Mouse (Mus musculus): ENCODE data around the gene Diras2.

Diras2 gene

DNA sequence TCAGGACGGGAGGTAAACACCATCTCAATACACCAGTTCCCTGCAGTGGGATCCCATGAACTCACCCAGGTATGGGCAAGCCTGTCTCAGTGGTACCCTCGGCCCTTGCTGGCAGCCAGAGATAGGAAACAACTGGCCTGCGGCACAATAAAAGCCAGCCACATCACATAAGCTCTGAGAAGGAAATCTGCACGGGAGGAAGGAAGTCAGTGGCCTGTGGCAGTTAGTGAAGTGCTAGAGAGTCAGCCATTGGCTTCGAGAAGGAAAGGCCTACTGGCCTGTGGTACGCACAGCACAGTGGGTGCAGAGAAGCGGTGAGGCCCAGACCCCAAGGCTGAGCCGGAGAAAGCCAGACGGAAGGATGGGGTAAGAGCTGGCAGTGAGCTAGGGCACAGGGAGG lies 20.2 kb upstream of the Diras2 start:
- DNase-seq: no peak

DNA sequence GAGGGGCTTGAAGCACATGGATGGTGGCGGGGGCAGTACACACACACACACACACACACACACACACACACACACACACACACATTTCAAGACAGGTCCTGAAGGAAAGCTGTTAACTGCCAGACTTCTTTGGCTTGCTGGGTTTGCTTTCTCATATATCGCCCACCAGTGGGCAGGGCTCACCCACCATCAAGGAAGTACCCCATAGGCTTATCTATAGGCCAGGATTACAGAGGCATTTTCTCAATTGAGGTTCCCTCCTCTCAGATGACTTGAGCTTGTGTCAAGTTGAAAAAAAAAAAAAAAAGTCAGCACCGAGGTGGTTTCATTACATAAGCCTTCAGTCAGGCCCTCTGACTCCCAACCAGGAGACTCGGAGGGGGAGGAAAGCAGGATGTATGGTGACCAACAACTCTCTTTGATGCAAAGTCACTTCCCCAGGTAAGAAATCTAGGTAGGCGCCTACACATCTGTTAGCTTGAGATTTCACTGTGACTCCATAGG lies 19.7 kb upstream of the Diras2 start:
- no peak for DNase-seq

DNA sequence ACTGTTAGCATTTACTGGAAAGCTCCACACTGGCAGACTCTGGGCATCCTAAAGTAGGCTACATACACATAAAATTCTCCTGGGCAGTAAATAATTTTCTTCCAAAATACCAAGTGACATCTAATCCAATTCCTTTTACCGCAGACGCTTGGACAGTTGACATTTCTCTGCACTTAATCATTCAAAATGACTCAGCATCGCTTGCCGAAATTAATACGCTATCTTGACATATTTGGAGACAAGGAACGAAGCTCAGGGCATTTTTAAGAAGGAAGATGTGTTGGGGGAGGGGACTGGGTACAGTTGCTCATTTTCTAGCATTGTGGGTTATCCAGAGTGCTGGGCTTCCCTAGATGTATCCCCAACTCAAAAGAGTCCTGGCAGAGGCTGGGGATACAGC lies 15.2 kb upstream of the Diras2 start:
- no peak for DNase-seq

DNA sequence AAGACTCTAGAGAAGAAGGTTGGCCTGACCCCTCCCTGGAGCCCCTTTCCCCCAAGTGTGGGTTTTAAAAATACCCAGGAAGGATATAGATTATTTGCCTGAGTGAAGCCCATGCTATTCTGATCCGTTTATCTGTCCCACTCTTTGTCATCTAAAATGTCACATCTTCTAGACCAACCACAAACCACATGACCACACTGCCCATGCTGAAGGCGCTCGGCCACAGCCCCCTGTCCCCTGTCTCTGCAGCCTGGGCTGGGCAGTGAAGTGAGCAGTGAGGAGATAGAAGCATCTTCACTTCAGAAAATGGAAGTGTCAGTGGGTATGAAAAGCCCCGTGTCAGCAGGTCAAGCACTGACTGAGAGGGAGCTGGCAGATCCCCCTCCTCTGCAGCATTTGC lies 11.6 kb upstream of the Diras2 start:
- no peak for DNase-seq

DNA sequence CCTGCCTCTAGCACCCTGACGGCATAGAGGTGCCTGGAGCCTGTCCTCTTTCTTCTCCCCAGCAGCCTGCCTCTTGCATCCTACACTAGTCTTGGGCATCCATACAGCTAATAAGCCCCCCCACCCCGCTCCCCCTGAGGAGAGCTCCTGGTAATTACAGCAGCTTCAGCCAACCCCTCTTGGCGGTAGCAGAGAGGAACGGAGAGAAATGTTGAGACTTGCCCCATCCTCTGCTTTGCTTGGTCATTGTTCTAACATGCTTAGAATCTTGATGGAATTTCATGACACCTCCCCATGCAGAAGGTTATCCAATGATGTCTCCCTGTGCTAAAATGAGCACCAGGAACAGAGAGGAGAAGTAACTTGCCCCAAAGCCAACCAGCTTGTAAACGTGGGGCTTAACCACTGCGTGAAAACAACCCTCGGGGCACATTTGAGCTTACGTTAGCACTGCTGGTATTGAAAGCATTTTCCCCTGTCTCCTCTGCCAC lies 11.0 kb upstream of the Diras2 start:
- no peak for DNase-seq

DNA sequence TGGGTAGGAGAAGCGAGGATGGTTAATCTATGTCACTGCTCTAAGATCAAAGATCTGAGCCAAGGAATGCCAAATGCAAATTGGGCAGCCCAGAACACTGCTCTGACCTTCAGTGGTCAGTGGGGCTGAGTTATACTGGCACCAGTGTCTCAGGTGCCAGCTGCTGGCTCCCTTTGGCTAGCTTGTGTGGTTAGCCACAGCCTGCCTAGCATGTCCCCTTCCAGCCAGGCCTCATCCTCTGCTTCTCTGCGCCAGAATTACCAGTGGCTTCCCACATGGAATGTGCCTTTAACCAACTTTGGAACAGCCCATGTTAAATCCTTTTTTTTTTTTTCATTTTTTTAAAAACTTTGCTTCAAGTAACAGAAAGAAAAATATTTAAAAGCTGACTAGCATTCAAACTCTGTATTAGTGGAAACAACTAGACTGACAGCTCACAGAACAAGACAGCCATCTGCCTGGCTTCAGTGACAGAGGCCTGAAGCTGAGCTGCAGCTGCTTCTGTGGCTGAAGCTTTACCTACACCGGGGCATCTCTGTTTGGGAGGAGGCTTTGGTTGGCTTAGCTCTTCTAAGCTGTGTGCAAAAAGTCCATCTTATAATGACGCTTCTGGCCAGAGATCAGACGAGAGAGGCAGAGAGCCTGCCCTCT lies 10.4 kb upstream of the Diras2 start:
- no peak for DNase-seq

DNA sequence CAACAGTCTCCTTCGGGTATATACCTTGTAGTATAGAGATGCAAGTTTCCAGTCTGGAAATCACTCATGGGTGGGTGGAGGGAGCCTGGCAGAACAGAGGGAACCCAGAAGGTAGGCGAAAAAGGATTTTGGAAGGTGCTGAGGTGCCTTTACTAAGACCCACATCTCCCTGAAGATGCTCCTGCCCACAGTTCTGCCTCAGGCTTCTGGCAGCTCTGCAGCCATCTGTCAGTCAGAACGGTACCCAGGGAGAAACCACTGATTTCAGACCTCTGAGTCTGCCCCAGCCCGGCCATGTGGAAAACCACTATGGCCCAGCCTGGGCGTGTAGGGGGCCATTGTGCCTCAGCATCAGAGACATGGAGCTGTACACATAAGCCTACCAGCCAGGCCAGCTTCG lies 8.4 kb upstream of the Diras2 start:
- DNase-seq: no peak

DNA sequence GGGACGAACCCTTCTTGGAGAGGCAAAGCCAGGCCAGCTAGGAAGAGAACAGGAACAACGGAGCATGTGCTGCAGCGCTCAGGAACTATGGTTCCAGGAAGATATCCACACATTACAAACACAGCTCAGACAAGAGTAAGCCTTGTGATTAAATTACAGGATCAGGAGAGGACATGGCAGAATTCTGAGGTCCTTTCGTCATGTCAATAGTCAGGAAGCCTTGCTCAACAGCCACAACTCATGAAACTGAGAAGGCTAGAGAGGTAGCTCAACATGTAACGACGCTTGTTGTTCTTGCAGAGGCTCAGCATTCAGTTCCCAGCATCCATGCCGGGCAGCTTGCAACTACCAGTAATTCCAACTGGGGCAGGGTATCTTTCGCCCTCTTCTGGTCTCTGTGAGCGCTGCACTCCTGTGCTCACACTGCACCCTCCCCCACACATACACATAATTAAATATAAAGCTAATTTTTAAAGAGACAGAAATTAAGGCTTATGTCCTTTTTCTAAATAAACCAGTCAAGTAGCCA lies 7.6 kb upstream of the Diras2 start:
- no peak for DNase-seq

DNA sequence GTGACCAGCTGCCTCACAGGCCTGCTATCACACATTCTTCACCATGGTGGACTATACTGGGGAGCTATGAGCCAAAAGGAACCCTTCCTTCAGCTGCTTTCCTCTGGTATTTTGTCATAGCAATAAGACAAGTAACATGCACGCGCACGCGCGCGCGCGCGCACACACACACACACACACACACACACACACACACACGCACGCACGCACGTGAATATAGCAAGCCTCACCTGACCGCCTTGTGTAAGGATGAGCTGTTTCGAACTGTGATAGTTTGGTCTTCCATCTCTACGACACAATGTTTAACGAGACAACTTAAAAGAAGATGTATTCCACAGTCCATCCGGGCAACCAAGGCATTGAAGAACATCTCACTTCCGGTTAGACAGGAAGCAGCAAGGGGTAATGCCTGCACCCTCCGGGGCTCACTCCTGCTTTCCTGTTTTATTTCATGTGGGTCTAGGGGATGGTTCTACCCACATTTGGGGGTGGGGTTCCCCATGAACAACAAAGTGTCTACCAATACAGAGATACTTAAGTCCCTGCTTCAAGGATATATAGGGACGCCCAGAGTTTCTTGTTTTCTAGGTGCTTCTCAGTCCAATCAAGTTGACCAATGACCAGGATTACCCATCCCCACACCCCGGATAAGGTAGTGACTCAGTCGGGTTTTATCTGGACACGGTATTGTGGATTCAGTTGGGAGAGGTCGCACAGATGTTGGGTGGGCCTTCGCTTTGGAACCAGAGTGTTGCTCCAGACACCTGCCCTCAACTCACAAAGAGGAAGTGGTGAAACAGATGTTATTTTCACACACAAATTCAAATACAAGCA lies 6.9 kb upstream of the Diras2 start:
- no peak for DNase-seq

DNA sequence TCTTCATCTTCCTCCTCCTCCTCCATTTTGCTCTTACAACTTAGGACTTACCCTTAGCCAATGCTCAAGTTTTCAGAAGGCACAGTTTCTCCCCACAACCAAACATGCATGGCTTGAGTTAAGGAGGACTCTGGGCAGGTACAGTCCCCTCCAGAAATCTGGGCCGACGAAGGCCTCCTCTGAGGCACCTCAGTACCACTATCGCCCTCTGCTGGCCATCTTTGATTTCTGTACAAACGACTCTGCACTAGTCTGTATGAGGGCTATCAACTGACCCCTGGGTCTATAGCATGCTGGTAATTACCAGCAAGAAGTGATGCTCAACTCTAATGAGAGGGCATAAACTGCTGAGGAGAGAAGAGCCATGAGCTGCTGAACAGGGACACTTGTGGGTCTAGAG lies 4.5 kb upstream of the Diras2 start:
- DNase-seq: peak; percentile 38

DNA sequence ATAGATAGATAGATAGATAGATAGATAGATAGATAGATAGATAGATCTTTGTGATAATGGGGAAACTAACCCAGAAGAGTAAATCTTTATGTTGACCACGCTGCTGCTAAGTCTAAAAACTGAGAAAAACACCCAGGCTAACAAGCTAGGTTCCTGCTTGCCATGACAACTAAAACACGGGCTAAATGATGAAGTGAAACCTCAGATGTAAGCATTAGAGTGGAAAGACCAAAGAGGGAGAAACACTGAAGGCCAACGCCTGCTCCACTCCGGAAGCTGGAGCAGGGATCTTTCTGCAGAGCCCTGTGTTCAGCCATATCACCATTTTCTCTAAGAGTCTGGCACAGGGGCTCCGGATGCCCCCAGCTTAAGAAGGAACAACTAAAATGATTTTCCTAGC lies 2.6 kb upstream of the Diras2 start:
- DNase-seq: no peak

DNA sequence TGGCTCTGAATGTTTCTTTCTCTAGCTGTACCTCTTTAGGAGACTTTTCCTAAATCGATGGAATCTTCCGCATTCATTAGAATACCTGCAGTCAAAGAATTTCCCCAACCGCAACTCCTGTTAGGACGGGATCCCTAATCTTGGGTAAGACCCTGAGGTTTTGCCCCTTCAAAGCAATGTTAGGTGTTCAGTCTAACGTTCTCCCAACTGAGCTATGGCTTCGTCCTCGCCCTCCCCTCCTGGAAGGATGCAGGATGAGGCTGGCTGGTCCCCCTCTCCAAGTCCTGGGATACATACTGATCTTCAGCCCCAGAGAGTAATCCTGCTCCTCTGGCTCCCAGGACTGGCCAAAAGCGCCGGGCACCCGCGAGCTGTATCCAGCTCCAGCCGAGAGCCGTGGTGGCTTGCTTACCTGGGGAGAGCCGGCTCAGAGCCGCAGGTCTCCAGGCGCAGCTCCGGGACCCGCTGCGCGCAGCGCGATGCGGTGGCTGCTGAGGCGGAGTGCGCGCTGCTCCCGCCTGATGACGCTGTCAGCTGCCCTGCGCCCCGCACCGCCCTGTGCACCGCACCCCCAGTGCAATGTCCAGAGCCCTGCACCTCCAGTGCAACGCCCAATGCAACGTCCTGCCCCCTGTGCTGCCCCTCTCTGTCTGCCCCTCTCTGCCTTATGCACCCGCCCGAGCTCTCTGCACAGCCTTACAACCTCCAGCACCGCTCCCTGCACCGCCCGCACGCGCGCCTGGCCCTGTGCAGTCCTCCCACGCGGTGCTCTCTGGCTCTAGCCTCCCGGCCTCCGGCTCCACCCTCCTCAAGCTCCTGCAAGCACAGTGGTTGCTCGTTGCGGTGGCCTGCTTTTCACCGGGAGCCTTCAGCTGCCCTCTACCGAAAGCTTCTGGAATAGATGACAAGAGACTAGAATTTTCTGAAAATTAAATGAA lies 802 bp downstream of the Diras2 start:
- peak; percentile 57 for DNase-seq

DNA sequence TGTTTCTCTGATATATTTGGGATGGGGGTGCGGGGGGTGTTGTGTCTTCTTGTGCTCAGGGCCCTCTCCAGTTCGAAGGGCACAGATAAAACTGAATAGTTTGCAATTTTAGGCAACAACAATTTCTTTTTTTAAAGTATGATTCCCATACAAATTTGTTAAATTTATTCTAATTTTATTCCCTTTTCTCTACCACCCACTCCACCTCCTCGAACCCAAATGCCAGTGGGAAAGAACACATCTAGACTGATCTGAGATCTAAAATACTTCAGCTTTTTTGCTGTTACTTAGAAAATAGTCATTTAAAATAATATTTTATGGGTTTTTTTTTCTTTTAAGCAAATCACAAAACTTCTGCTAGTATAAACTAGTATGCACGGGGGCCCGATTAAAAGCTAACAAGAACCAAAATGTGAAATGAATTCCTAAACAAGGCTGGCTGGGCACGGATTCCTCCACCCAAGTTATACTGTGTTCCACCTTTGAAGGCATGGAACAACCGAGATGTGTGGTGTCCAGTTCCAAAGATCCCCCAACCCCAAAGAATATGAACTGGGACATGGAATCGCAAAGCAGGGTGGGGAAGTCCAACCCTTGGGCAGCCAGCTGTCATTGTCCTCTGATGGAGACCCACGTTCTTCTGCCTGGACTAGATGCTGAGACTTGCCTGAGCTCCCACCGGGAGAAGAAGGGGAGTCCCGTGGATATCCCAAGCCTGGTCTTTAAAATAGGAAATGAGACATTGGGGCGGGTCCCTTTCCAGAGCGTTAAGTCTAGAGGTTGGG lies 1.7 kb downstream of the Diras2 start:
- DNase-seq: no peak

DNA sequence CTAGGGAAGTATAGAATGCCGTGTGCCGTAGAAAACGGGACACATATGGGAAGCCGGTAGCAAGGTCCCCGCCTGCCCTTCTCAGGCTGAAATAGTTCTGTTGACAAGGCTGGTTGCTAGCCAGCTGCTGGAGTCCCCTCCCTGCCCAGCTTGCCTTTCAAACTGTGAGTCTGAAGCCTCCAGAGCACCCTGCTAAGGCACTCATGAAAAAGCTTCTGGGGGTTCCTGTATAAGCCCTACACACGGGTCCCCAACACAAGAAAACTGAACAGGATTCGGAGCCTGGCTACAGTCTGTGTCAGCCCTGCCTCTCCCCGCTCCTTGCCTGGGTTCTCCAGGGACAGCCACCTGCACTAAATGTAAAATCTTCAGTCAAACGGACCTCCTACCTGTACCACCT lies 2.3 kb downstream of the Diras2 start:
- DNase-seq: no peak

DNA sequence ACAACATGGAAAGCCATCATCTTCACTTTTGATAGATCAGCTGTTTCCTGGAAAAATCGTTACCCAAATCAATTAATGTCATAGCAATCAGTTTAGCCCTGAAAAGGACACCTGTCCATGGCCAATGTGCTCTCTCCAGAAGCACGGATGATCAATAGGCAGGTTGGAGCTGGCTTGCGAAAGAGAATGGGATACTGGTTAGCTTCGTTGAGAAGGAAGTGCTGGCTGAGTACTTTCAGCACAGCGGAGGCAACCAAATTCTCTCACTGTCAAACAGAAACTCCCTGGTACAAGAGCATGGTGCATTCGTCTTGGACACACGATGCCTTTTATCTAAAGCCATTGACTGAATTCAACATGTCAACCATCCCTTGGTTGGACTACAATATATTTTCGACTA lies 2.8 kb downstream of the Diras2 start:
- DNase-seq: no peak

DNA sequence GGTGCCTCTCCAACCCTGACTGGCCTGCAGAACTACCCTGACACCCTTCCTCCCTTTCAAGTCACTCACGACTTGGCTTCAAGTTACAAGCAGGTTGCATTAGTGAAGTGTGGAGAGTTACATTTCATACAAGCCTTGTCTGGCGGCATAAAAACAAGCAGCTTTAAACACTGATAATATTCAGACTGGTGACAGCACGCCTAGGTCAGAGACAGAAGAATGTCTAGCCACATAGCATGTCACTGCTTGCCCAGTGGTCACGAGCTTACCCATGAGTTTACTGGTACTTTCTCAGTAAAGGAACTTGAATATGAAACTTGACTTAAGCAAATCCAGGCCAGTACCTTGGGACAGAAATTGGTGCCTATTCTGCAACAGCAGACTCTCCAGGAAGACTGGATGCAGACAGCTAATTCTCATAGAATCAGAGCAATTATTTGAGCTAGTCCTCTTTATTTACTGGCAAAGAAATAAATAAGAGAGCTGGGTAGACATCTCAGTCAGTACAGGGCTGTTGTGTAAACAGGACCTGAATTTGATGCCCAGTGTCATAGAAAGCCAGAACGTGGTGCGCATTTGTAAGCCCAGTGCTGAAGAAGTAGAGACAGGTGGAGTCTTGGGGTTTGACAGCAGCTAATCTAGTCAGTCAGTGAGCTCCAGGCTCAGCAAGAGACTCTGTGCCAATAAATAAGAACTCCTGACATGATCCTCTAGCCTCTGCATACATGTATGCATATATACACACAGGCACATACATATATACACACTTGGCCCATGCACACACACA lies 4.6 kb downstream of the Diras2 start:
- no peak for DNase-seq

DNA sequence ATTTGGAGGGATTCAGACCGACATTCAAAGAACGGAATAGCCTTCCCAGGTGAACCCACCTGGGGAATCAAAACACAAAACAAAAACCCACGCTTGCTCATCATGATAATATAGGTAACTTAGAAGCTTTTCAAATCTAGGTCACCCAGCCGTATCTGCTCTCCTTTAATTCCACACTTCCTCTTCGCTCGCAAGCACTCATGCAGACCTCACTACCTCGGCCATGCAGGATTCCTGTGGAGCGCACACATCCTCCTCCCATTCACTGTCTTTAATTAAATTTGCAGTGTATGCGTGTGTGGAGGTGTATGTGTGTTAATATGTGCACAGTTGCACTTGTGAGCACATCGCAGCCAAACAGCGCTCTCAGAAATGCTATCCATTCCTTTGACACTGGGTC lies 6.8 kb downstream of the Diras2 start:
- no peak for DNase-seq

DNA sequence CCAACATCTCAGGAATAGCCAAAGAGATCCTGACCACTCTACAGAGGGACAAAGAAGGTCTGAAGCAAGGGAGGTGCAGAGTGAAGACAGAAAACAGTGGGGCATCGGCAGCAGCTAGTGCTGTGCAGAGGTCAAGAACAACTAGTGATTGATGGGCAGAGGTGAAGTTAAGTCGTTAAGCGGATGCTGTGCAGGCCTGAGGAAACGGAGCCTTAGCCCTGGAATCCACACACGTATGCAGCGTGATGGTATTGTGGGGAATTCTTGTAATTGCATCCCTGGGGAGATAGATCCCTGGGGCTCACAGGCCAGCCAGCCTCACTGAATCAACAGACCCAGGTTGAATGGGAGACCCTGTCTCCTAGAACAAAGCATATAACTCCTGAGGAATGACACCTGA lies 9.9 kb downstream of the Diras2 start:
- no peak for DNase-seq

DNA sequence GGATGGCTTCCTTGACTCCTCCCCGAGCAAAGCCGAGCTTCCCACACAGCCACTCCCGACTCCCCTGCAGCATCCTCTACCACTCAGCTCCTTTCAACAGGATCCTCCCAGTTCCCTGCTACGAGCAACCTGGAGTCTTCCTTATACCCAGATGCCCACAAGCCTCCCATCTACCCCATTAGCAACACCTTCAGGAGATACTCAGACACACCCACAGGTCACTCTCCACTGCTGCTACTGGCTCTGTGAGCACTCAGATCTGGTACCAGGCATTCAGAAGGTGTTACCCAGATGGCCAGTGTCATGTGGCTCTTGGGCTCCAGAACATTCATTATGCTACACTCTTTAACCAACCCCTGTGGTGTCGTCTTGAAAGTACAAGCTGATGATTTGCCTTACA lies 11.7 kb downstream of the Diras2 start:
- DNase-seq: no peak

DNA sequence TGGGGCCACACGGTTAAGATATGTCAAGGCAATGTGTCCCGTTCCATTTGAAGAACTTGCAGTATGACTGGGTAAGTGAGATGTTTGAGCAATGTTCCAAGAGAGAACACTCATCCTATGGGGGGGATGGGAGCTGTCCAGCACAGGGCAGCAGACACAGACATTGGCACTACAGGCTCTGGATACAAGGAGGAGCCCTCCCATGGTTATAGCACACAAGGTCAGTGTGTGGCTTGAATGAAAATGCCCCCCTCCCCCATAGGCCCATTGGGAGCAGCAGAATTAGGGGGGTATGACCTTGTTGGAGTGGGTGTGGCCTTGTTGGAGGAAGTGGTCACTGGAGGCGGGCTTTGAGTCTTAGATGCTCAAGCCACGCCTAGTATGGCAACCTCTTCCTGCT lies 12.7 kb downstream of the Diras2 start:
- DNase-seq: no peak

DNA sequence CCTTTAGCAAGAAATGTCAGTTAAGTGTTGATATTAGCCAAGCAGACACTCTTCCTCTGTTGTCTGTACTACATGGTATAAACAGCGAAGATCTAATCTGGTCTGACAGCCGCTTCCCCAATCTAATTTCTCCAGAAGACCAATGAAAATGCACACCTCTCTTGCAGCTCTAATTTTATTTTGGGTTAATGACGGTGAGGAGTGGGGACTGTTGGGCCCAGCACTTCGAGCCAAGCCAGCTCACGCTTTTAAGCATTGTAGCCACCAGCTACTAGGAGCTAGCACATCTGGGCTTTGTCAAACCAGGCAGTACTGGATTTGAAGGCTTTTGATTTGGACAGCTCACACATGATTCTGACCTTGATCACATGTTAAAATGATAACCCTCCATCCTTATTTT lies 14.1 kb downstream of the Diras2 start:
- no peak for DNase-seq
